Mouse (Mus musculus): Measurements from ENCODE around the gene Baiap2. TPM values are rescaled to one million over a fixed set of nuclear protein-coding genes. Genes with fewer than 3 reads are reported as not detected.

Baiap2 gene
- polyA plus RNA-seq, 1 experiment, result 7.9 TPM

GRCm38 (mm10) chr11:119926762-119927161, 15.8 kb upstream of the Baiap2 start:
- Histone ChIP-seq H3K4me1 (ENCODE audit: control insufficient read depth, insufficient read depth, low read length) (peaks cover 3% of the 10 kb centered on the region; the same call in 1 of the 2 replicates), H3K4me3 (replicated peaks; ENCODE audit: control insufficient read depth, low read depth, low read length) (no peak overlapping the region), H3K27ac (ENCODE audit: control insufficient read depth, insufficient read depth, low read depth, low read length, poor library complexity) (no peak overlapping the region)
- 68% methylated on average over 5 of the region's 5 CpGs for WGBS
- no peak for TF ChIP-seq CTCF (IDR thresholded peaks at IDR 0.05; ENCODE audit: control insufficient read depth, insufficient read depth, low read length)
- no peak for TF ChIP-seq POLR2A (IDR thresholded peaks at IDR 0.05; ENCODE audit: borderline replicate concordance, control insufficient read depth, low read depth, low read length)

- Histone ChIP-seq H3K27ac (ENCODE audit: control insufficient read depth, insufficient read depth, low read depth, low read length, poor library complexity) (peak overlapping the region; percentile 16), H3K4me1 (ENCODE audit: control insufficient read depth, insufficient read depth, low read length) (peaks cover 3% of the 10 kb centered on the region; the same call in 1 of the 2 replicates), H3K4me3 (replicated peaks; ENCODE audit: control insufficient read depth, low read depth, low read length) (peak overlapping the region; percentile 21)
- WGBS, result 2% methylated on average over 16 of the region's 16 CpGs
- peak; percentile 29; the same call in 1 of the 2 replicates for TF ChIP-seq POLR2A (IDR thresholded peaks at IDR 0.05; ENCODE audit: borderline replicate concordance, control insufficient read depth, low read depth, low read length)
- TF ChIP-seq CTCF (IDR thresholded peaks at IDR 0.05; ENCODE audit: control insufficient read depth, insufficient read depth, low read length), result no peak
These were observed 14.4 kb upstream of the Baiap2 start for GRCm38 (mm10) chr11:119928023-119928681.

DNA sequence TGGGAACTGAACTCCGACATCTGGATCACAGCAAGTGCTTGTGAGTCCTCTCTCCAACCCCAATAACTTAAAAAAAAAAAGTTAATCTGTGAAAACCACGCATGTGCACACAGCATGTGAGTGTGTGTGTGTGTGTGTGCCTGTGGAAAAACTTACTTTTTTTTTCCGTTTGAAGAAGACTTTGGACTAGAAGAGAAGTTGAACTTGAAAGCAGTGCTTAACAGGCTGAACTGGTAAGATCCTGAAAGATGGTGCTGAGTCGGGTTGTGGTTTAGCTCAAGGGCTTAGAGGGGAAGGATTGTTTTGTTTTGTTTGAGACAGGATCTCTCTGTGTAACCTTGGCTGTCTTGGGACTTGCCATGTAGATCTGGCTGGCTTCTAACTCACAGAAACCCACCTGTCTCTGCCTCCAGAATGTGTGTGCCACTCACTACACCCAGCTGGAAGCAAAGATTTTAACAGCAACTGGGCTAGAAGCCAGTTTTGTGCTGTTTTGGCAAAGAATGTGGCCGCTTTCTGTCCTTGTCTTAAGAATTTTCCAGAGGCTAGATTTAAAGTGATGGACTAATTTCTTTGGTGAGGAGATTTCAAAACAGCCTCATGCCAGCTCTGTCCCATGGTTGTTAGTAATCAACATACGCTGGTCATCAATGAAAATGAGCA, 12.8 kb upstream of the Baiap2 start:
- TF ChIP-seq CTCF (IDR thresholded peaks at IDR 0.05; ENCODE audit: control insufficient read depth, insufficient read depth, low read length), result no peak
- no peak for TF ChIP-seq POLR2A (IDR thresholded peaks at IDR 0.05; ENCODE audit: borderline replicate concordance, control insufficient read depth, low read depth, low read length)
- Histone ChIP-seq H3K4me1 (ENCODE audit: control insufficient read depth, insufficient read depth, low read length) (peaks cover 3% of the 10 kb centered on the region; the same call in 1 of the 2 replicates), H3K27ac (ENCODE audit: control insufficient read depth, insufficient read depth, low read depth, low read length, poor library complexity) (no peak overlapping the region), H3K4me3 (replicated peaks; ENCODE audit: control insufficient read depth, low read depth, low read length) (no peak overlapping the region)
- 52% methylated on average over 6 of the region's 6 CpGs for WGBS

- WGBS, result 36% methylated on average over 10 of the region's 10 CpGs
- TF ChIP-seq POLR2A (IDR thresholded peaks at IDR 0.05; ENCODE audit: borderline replicate concordance, control insufficient read depth, low read depth, low read length) (no peak), CTCF (IDR thresholded peaks at IDR 0.05; ENCODE audit: control insufficient read depth, insufficient read depth, low read length) (no peak)
- Histone ChIP-seq H3K4me1 (ENCODE audit: control insufficient read depth, insufficient read depth, low read length) (peaks cover 3% of the 10 kb centered on the region; the same call in 1 of the 2 replicates), H3K4me3 (replicated peaks; ENCODE audit: control insufficient read depth, low read depth, low read length) (no peak overlapping the region), H3K27ac (ENCODE audit: control insufficient read depth, insufficient read depth, low read depth, low read length, poor library complexity) (no peak overlapping the region)
These were observed 10.8 kb upstream of the Baiap2 start for GRCm38 (mm10) chr11:119931809-119932208.

- H3K4me1 ChIP-seq (ENCODE audit: control insufficient read depth, insufficient read depth, low read length), result no peaks in the 10 kb centered on the region; the same call in 1 of the 2 replicates
- TF ChIP-seq POLR2A (IDR thresholded peaks at IDR 0.05; ENCODE audit: borderline replicate concordance, control insufficient read depth, low read depth, low read length), result no peak
- TF ChIP-seq CTCF (IDR thresholded peaks at IDR 0.05; ENCODE audit: control insufficient read depth, insufficient read depth, low read length), result no peak
- 45% methylated on average over 4 of the region's 4 CpGs for WGBS
- no peak overlapping the region for H3K4me3 ChIP-seq (replicated peaks; ENCODE audit: control insufficient read depth, low read depth, low read length)
- H3K27ac ChIP-seq (ENCODE audit: control insufficient read depth, insufficient read depth, low read depth, low read length, poor library complexity), result no peak overlapping the region
These were observed 9.4 kb upstream of the Baiap2 start for GRCm38 (mm10) chr11:119933142-119933541.

- Histone ChIP-seq H3K27ac (ENCODE audit: control insufficient read depth, insufficient read depth, low read depth, low read length, poor library complexity) (no peak overlapping the region), H3K4me1 (ENCODE audit: control insufficient read depth, insufficient read depth, low read length) (peaks cover 2% of the 10 kb centered on the region; the same call in 1 of the 2 replicates), H3K4me3 (replicated peaks; ENCODE audit: control insufficient read depth, low read depth, low read length) (no peak overlapping the region)
- WGBS, result 60% methylated on average over 8 of the region's 8 CpGs
- TF ChIP-seq CTCF (IDR thresholded peaks at IDR 0.05; ENCODE audit: control insufficient read depth, insufficient read depth, low read length) (no peak), POLR2A (IDR thresholded peaks at IDR 0.05; ENCODE audit: borderline replicate concordance, control insufficient read depth, low read depth, low read length) (no peak)
These were observed 8.6 kb upstream of the Baiap2 start for GRCm38 (mm10) chr11:119933819-119934583.

DNA sequence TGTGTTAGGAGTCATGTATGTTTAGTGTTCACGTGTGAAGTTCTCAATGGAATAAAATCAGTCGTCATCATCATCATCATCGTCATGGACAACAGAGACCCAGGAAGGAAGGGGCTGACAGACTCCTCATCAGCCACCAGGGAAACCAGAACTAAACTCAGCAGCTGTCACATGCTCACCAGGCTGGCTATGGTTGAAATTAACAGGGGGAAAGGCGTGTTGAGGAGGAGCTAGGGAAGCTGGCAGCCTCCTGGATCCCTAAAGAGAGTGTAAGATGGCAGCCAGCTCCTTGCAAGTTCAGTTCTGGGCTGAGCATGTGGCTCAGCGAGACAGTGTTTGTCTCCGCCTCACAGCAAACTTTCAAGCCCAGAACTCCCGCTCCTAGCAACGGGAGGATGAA, 7.8 kb upstream of the Baiap2 start:
- 73% methylated on average over 8 of the region's 8 CpGs for WGBS
- peaks cover 2% of the 10 kb centered on the region; the same call in 1 of the 2 replicates for H3K4me1 ChIP-seq (ENCODE audit: control insufficient read depth, insufficient read depth, low read length)
- TF ChIP-seq POLR2A (IDR thresholded peaks at IDR 0.05; ENCODE audit: borderline replicate concordance, control insufficient read depth, low read depth, low read length) (no peak), CTCF (IDR thresholded peaks at IDR 0.05; ENCODE audit: control insufficient read depth, insufficient read depth, low read length) (no peak)

GRCm38 (mm10) chr11:119935457-119935856, 7.1 kb upstream of the Baiap2 start:
- WGBS, result 68% methylated on average over 6 of the region's 6 CpGs
- Histone ChIP-seq H3K4me3 (replicated peaks; ENCODE audit: control insufficient read depth, low read depth, low read length) (no peak overlapping the region), H3K27ac (ENCODE audit: control insufficient read depth, insufficient read depth, low read depth, low read length, poor library complexity) (no peak overlapping the region), H3K4me1 (ENCODE audit: control insufficient read depth, insufficient read depth, low read length) (peaks cover 2% of the 10 kb centered on the region; the same call in 1 of the 2 replicates)
- TF ChIP-seq POLR2A (IDR thresholded peaks at IDR 0.05; ENCODE audit: borderline replicate concordance, control insufficient read depth, low read depth, low read length) (no peak), CTCF (IDR thresholded peaks at IDR 0.05; ENCODE audit: control insufficient read depth, insufficient read depth, low read length) (peak; percentile 81)

More for the DNA sequence above, 7.8 kb upstream of the Baiap2 start:
- Histone ChIP-seq H3K4me3 (replicated peaks; ENCODE audit: control insufficient read depth, low read depth, low read length) (no peak overlapping the region), H3K27ac (ENCODE audit: control insufficient read depth, insufficient read depth, low read depth, low read length, poor library complexity) (no peak overlapping the region)

Measured in bone marrow, adult 2 months (tissue).